13 mouse cellular contexts compared by ENCODE assay signal in genomic region chr3:147966379-147966778, GRCm38 (mm10).
DNase-seq lines count a peak whose midpoint lies in the region; ATAC-seq lines count a peak whose summit lies in the region.
"Had no signal": no experiment of that assay in that cellular context is flagged by ENCODE, and none has a peak within 500 bp of the region (broad histone marks: within the 10 kb centered on the region; RNA-seq: fewer than 3 reads in every experiment).

No protein-coding gene starts in this region.

- no peak overlapping the region for H3K9ac ChIP-seq in forebrain, embryonic 13.5 days
- H3K9ac ChIP-seq in forebrain, embryonic 15.5 days (replicated peaks): no peak overlapping the region
- no peak overlapping the region for H3K9ac ChIP-seq in hindbrain, embryonic 12.5 days
- no peak overlapping the region for H3K9ac ChIP-seq in limb, embryonic 15.5 days
- H3K9ac ChIP-seq: liver, embryonic 15.5 days; stomach, embryonic 15.5 days had no signal

- no peak overlapping the region for H3K4me3 ChIP-seq in forebrain, embryonic 13.5 days
- no peak overlapping the region for H3K4me3 ChIP-seq in forebrain, embryonic 15.5 days
- no peak overlapping the region for H3K4me3 ChIP-seq in hindbrain, embryonic 12.5 days
- H3K4me3 ChIP-seq in hindbrain, embryonic 10.5 days: no peak overlapping the region
- no peak overlapping the region for H3K4me3 ChIP-seq in limb, embryonic 15.5 days
- H3K4me3 ChIP-seq: liver, embryonic 15.5 days; stomach, embryonic 15.5 days had no signal

- H3K36me3 ChIP-seq in forebrain, embryonic 13.5 days (ENCODE audit: poor library complexity, severe bottlenecking): no peaks in the 10 kb centered on the region
- no peaks in the 10 kb centered on the region for H3K36me3 ChIP-seq in forebrain, embryonic 15.5 days
- no peaks in the 10 kb centered on the region for H3K36me3 ChIP-seq in hindbrain, embryonic 12.5 days
- no peaks in the 10 kb centered on the region for H3K36me3 ChIP-seq in hindbrain, embryonic 10.5 days
- H3K36me3 ChIP-seq in limb, embryonic 15.5 days: no peaks in the 10 kb centered on the region
- H3K36me3 ChIP-seq: liver, embryonic 15.5 days; stomach, embryonic 15.5 days had no signal

- H3K4me1 ChIP-seq in forebrain, embryonic 13.5 days: peaks cover 49% of the 10 kb centered on the region
- H3K4me1 ChIP-seq in forebrain, embryonic 15.5 days: peaks cover 28% of the 10 kb centered on the region
- peaks cover 20% of the 10 kb centered on the region for H3K4me1 ChIP-seq in hindbrain, embryonic 12.5 days
- peaks cover 43% of the 10 kb centered on the region for H3K4me1 ChIP-seq in hindbrain, embryonic 10.5 days (replicated peaks)
- H3K4me1 ChIP-seq in limb, embryonic 15.5 days: peaks cover 16% of the 10 kb centered on the region; the same call in 1 of the 2 replicates
- H3K4me1 ChIP-seq: liver, embryonic 15.5 days; stomach, embryonic 15.5 days had no signal

- DNase-seq in hindbrain, embryonic 10.5 days (ENCODE audit: low spot score): no peak
- DNase-seq in retina, postnatal 7 days (ENCODE audit: low read depth, low spot score): peak; percentile 29
- no peak for DNase-seq in adrenal gland, postnatal 10 days
- no peak for DNase-seq in left cerebral cortex, postnatal 36 days (ENCODE audit: low spot score in 2 of 2)
- DNase-seq: cerebellum, postnatal 36 days; lung, postnatal 4 days had no signal

- no peaks in the 10 kb centered on the region for H3K9me3 ChIP-seq in forebrain, embryonic 13.5 days (replicated peaks)
- no peaks in the 10 kb centered on the region for H3K9me3 ChIP-seq in forebrain, embryonic 15.5 days
- H3K9me3 ChIP-seq in hindbrain, embryonic 12.5 days (replicated peaks): no peaks in the 10 kb centered on the region
- no peaks in the 10 kb centered on the region for H3K9me3 ChIP-seq in hindbrain, embryonic 10.5 days
- no peaks in the 10 kb centered on the region for H3K9me3 ChIP-seq in limb, embryonic 15.5 days
- H3K9me3 ChIP-seq: liver, embryonic 15.5 days; stomach, embryonic 15.5 days had no signal

- no peak overlapping the region for H3K4me2 ChIP-seq in forebrain, embryonic 13.5 days
- no peak overlapping the region for H3K4me2 ChIP-seq in forebrain, embryonic 15.5 days (replicated peaks)
- H3K4me2 ChIP-seq in hindbrain, embryonic 12.5 days (replicated peaks): no peak overlapping the region
- no peak overlapping the region for H3K4me2 ChIP-seq in limb, embryonic 15.5 days
- H3K4me2 ChIP-seq: liver, embryonic 15.5 days; stomach, embryonic 15.5 days had no signal

- intact Hi-C loops in left cerebral cortex, postnatal 36 days (cut with DNase I): no loop called here

- no peak overlapping the region for H3K27ac ChIP-seq in forebrain, embryonic 13.5 days
- no peak overlapping the region for H3K27ac ChIP-seq in forebrain, embryonic 15.5 days (replicated peaks)
- no peak overlapping the region for H3K27ac ChIP-seq in hindbrain, embryonic 12.5 days
- no peak overlapping the region for H3K27ac ChIP-seq in hindbrain, embryonic 10.5 days
- peak overlapping the region; percentile 57 for H3K27ac ChIP-seq in limb, embryonic 15.5 days
- H3K27ac ChIP-seq: liver, embryonic 15.5 days; stomach, embryonic 15.5 days had no signal

- ATAC-seq in forebrain, embryonic 13.5 days: peak; percentile 28; the same call in 1 of the 2 replicates
- ATAC-seq in forebrain, embryonic 15.5 days (replicated peaks): no peak
- peak; percentile 23; the same call in 1 of the 2 replicates for ATAC-seq in hindbrain, embryonic 12.5 days (ENCODE audit: low FRiP score)
- no peak for ATAC-seq in limb, embryonic 15.5 days (ENCODE audit: insufficient number of reproducible peaks, low FRiP score, low TSS enrichment, low read depth)
- ATAC-seq: activated CD4-positive, CD25-positive, alpha-beta regulatory T cell, adult 4 months had no signal

- H3K27me3 ChIP-seq in forebrain, embryonic 13.5 days: no peaks in the 10 kb centered on the region
- no peaks in the 10 kb centered on the region for H3K27me3 ChIP-seq in forebrain, embryonic 15.5 days
- H3K27me3 ChIP-seq in hindbrain, embryonic 12.5 days: 0 out of 2 replicates have a peak, but pooled peaks cover 3% of the 10 kb centered on the region
- no peaks in the 10 kb centered on the region for H3K27me3 ChIP-seq in hindbrain, embryonic 10.5 days (ENCODE audit: insufficient read depth, poor library complexity, severe bottlenecking)
- no peaks in the 10 kb centered on the region for H3K27me3 ChIP-seq in limb, embryonic 15.5 days
- H3K27me3 ChIP-seq: liver, embryonic 15.5 days; stomach, embryonic 15.5 days had no signal

- 57% methylated on average over 12 of the region's 12 CpGs for WGBS in forebrain, embryonic 13.5 days
- WGBS in forebrain, embryonic 15.5 days: 51% methylated on average over 12 of the region's 12 CpGs
- 49% methylated on average over 12 of the region's 12 CpGs for WGBS in hindbrain, embryonic 12.5 days
- WGBS in hindbrain, embryonic 10.5 days: 74% methylated on average over 12 of the region's 12 CpGs
- 27% methylated on average over 12 of the region's 12 CpGs for WGBS in limb, embryonic 15.5 days

Comparison
In these comparisons a context has a peak if more than half of its experiments do, and no peak if none do; other contexts are left out.
1. ATAC-seq: peak in forebrain, embryonic 13.5 days (single experiment) and hindbrain, embryonic 12.5 days (single experiment); none in forebrain, embryonic 15.5 days (single experiment) and limb, embryonic 15.5 days (single experiment).